Mouse (Mus musculus) urinary bladder, postnatal 10 days (tissue): ENCODE results near the gene Gm42878.
A peak's percentile ranks its signal among the peaks of the same experiment; 100 is the strongest.

Experiments used
- DNase-seq: peaks from one replicate; pipeline ENCODE4 v3.0.0; 2022; ENCODE audit warnings: low spot score

Gene Gm42878

DNA sequence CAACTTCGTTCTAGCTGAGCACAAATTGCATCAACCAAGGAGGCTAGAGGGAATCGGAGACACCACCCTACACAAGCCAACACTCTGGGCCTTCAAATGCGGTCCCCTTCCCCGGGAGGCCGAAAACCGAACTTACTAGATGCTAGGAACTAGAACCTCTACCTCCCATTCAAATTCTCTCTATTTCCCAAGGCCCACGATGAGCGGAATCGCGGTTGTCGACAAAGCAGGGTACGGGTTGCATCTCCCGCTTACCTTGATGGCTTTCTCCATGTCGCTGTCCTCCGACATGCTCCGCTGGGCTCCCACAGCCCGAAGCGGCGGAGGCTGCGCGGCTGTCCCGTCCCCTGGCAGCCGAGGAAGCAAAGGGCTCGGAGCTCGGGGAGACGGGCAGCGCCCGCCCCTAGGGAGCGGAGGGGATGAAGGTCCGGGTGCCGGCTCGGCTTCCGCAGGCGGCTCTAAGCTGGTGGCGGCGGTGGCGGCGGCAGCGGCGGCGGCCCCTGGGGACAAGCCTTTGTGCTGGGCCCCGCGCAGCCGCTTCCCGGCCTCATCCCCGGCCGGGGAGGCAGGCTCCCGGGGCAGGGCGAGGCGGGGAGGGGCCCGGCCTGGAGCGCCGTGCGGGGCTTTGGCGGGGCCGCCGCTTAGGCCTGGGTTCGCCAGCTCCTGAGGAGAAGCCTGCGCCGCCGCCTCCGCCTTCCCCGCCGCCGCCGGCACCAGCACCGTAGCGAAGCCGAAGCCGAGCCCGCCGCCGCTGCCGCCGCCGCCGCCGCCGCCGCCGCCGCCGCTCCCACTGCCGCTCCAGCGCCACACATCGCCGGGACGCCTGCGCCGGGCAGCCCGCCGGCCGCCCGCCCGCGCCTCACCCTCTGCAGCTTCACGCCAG, at the start of gene Gm42878, which contains the start of gene Adam1a:
Gene Gm42878, minus strand, starts transcription at position 573 of the 883 bp plus-strand sequence.
Gene Adam1a, minus strand, starts transcription at position 573 of the 883 bp plus-strand sequence.
- no peak for DNase-seq

GRCm38 (mm10) chr5:121594714-121595313, 49.5 kb upstream of the Gm42878 start:
- DNase-seq, result no peak

GRCm38 (mm10) chr5:121593451-121594401, 48.4 kb upstream of the Gm42878 start, which contains the start of gene Aldh2:
Aldh2 (minus strand) TSS chr5:121593824.
- DNase-seq, result peak; percentile 55

- DNase-seq, result no peak
Measured at GRCm38 (mm10) chr5:121592816-121593407, 47.6 kb upstream of the Gm42878 start.

DNA sequence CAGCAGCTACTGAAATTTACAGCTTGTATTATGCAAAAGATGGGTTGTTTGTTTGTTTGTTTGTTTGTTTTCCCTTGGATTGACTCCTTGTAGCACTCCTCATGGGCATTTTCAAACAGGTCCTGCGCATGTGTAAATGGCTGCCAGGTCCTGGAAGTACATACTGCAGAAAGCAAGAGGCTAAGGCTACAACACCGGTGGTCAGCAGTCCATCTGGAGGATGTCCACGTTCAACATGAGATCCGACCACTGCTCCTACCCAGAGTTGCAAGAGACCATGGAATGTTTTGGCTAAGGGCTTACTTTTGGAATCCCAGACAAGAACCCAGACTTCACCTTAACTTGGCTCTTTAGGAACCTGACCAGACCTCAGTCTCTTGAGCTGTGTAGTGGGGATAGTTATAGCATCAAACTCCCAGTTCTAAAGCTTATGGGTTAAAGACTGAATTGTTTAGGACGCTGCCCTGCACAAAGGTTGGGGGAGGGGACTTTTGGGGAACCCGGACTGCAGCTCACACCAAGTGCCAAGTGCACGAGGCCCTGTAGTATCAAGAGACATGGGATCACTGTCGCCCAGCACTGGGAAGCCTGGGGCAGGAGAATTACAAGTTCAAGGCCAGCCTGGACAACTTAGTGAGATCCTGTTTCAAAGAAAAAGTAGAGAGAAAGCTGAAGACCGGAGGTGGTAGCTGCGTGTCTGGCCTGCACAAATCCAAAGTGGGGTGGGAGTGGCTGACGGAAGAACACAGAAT, 47.0 kb upstream of the Gm42878 start:
- no peak for DNase-seq

DNA sequence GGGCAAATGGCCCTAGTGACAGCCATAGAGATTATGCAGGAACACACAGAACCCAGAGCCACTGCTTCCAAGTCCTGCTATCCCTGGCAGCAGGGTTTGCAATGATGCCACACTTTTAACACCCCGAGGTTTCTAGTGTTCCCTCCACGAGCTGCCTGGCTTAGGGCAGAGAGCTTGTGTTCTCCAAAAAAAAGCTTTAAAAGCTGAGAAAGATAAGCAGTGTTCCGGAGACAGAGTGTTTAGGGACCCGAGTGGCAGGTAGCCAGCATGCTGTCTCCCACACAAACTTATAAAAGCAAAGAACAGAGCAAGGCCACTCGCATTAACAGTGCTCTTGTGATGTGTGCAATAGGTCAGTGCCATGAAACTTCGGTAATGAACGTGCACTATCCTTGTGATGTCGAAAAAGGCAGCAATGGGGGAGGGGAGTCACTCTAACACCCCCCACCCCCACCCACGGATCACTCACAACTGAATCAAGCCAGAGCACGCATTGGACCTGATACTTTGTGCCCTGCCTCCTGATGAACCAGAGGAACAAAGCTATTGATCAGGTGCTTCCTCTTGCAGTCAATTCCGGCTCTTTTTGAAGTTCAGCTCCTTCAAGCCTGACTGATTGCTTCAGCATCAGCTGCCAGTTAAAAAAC, 46.3 kb upstream of the Gm42878 start:
- no peak for DNase-seq

- DNase-seq, result no peak
Measured at GRCm38 (mm10) chr5:121589928-121590327, 44.6 kb upstream of the Gm42878 start.

GRCm38 (mm10) chr5:121586400-121587039, 41.2 kb upstream of the Gm42878 start:
- no peak for DNase-seq

DNA sequence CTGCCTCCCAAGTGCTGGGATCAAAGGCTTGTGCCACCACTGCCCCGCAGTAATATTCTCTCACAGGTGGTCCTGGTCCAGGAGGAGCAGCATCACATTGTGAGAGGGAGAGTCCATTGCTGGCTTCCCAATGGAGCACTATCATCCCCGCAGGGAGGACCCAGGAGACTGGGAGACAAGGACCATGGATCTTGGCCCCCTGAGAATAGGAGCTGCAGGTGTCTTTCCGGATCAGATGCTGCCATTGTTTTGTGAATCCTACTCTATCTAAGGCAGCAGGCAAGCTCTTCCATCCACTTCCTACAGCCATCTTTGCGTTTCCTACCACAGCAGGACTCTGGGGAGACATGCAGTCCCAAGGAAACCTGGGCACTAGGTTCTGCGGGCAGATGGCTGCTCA, 40.4 kb upstream of the Gm42878 start:
- DNase-seq, result no peak

DNA sequence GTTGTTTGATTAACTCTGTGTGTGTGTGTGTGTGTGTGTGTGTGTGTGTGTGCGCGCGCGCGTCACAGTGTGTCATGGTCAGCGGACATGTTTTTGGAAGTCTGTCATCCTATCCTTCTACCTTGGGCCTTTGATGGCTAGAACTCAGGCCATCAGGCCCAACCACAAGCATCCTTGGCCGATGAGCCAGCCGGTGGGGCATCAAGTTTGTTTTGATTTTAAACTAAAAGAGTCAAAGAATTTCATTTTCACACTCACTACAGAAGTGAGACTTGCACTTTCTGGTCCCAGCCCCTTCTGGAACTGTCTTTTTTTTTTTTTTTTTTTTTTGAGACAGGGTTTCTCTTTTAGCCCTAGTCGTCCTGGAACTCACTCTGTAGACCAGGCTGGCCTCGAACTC, 39.7 kb upstream of the Gm42878 start:
- no peak for DNase-seq

DNA sequence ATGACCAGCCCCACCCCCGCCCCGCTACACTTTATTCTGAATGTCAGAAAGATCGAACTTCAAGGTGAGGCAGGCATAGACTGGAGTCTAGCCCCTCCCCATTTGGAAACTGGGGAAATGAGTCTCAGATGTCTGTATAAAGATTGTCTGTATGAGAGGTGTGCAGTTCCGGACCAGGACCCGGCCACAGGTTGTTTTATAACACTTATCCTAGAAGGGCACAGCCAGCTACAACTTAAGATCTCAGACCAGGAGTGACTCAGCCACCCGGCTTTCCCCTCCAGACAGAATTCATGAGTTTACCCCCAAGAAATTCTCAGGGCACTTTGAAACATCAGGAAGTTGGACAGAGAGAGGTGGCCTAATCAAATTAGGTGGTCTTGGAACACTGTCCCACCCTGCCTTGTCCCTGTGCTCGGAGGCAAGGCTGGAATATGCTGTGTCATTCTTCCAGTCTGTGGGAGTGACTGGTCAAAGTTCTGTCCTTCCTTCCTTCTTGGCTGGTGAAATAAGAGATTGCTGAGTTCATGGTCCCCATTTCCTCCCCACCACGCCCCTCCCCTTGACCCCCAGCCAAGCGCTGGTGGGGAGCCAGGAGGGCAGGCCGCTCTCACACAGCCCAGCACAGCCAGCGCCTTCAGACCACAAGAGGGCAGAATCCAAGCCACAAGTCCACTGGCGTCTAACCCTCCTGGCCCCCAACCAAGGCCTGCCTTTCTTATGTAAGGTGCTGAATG, 38.7 kb upstream of the Gm42878 start:
- peak; percentile 67 for DNase-seq

DNA sequence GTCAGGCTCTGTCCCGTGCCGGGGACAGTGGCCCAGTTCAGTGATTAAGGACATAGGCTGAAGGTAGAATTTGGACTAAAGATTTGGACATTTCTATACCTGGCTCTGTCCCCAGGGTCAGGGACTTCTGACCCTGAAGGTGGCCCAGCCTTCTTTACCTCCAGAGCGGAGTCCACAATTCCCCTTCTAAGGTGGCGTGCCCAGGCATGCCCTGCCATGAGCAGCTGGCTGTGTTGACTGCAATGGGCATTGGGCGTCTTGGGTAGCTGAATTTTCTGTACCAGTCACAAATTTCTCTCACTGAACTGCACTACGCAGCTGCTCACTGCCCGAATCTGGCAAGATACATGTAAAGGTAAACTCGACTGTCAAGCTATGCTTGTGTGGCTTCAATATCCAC, 36.7 kb upstream of the Gm42878 start:
- no peak for DNase-seq

GRCm38 (mm10) chr5:121576927-121577488, 31.7 kb upstream of the Gm42878 start:
- no peak for DNase-seq

GRCm38 (mm10) chr5:121575867-121576266, 30.6 kb upstream of the Gm42878 start:
- DNase-seq, result no peak

- no peak for DNase-seq
Measured at GRCm38 (mm10) chr5:121574145-121574544, 28.9 kb upstream of the Gm42878 start.

GRCm38 (mm10) chr5:121570787-121571186, 25.5 kb upstream of the Gm42878 start:
- DNase-seq, result no peak

- DNase-seq, result no peak
Measured at GRCm38 (mm10) chr5:121569881-121570420, 24.7 kb upstream of the Gm42878 start.

DNA sequence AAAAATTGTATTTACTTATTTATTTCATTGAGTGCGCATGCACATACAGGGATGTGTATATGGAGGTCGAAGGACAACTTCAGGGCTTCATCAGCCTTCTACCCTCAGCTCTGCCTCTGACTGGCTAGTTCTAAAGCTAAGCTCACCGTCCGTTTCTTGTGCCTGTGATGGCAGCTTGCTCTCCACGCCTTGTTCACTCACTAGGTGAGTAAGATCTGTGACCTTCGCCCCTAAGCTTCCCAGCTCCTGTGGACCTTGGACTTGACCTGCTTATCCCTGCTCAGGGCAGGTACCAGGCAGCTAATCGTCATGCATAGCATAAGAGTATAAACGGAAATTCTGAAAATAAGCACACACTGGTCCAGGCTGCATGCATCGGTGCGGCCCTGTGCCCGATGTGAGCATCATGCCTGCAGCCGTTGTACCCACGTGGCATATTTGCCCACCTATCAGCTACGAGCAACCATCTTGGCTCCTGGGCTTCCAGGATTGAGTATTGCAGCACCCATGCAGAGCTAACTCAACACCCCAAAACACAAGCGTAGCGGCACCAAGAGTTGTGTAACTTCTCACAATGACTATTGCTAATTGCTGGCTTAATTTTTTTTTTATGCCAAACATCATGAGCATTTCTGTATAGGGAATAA, 20.9 kb upstream of the Gm42878 start:
- DNase-seq, result no peak
